Mouse (Mus musculus): ENCODE measurements at regions not wholly inside any gene's neighbourhood (a gene's known extent, or its start where the extent isn't known, plus 50 kb on each side); places are given as distances from the start of the nearest gene placed in this dataset.

- no peak for TF ChIP-seq TCF12 (IDR thresholded peaks at IDR 0.05; ENCODE audit: low read depth, low read length)
- no peak for TF ChIP-seq ZNF384 (IDR thresholded peaks at IDR 0.05; ENCODE audit: low read depth, low read length)
- no peak for TF ChIP-seq ETS1 (IDR thresholded peaks at IDR 0.05; ENCODE audit: low read depth, low read length)
- TF ChIP-seq CTCF (IDR thresholded peaks at IDR 0.05 in 2 of 3, conservative IDR thresholded peaks at IDR 0.05 in 1 of 3; ENCODE audit: control insufficient read depth in 1 of 3, insufficient read depth in 1 of 3, low read depth in 2 of 3, low read length in 3 of 3, poor library complexity in 1 of 3, severe bottlenecking in 1 of 3) = no peak
- TF ChIP-seq TAL1 (IDR thresholded peaks at IDR 0.05; ENCODE audit: low read length) = no peak
- no peak for TF ChIP-seq MAX (IDR thresholded peaks at IDR 0.05; ENCODE audit: low read length)
- TF ChIP-seq GATA1 (IDR thresholded peaks at IDR 0.05; ENCODE audit: low read depth, low read length) = no peak
- no peak for TF ChIP-seq HCFC1 (IDR thresholded peaks at IDR 0.05; ENCODE audit: low read depth, low read length)
- TF ChIP-seq JUND (IDR thresholded peaks at IDR 0.05; ENCODE audit: low read depth, low read length) = no peak
- no peak for TF ChIP-seq MAZ (IDR thresholded peaks at IDR 0.05; ENCODE audit: low read depth, low read length)
These were observed 61.7 kb upstream of the Otos start for GRCm38 (mm10) chr1:92710321-92710839.
